Mouse (Mus musculus): Measurements from ENCODE around the gene Stx6.

DNA sequence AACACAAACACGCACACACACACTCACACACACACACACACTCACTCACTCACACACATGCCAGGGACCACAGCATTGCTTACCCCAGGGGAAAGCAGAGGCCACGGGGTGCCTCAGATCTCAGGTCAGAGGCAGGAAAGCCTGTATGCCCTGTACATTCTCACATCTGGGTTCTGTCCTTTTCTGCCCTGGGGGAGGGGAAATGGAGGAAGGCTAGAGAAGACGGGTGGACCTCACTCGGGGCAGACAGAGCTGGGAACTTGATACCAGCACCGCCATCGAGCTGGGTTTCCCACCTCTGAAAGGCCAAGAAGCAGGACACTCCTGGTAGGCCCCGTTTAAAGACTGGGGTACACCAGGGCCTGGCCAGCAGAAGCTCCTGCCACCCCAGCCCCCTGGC is 52.5 kb downstream of the Stx6 start:
- TF ChIP-seq CTCF (IDR thresholded peaks at IDR 0.05) (no peak), POLR2A (IDR thresholded peaks at IDR 0.05; ENCODE audit: insufficient read depth, low read depth, low read length) (no peak), EP300 (IDR thresholded peaks at IDR 0.05; ENCODE audit: insufficient read depth, low read depth, low read length) (no peak)

Measured in heart, adult 2 months (tissue).